Mouse (Mus musculus): ENCODE results near the gene Bicdl1.
A peak's percentile ranks its signal among the peaks of the same experiment; 100 is the strongest.

Bicdl1 gene

GRCm38 (mm10) chr5:115628083-115628482, 103.3 kb downstream of the Bicdl1 start:
- peak in 1 of 2 experiments; percentile 27 for DNase-seq (ENCODE audit: low spot score in 2 of 2)

GRCm38 (mm10) chr5:115626237-115626886, 105.1 kb downstream of the Bicdl1 start:
- peak; percentile 67 to 71 for DNase-seq (ENCODE audit: low spot score in 2 of 2)

- peak in 1 of 2 experiments; percentile 50 for DNase-seq (ENCODE audit: low spot score in 2 of 2)
Observed at GRCm38 (mm10) chr5:115623694-115624440, 107.6 kb downstream of the Bicdl1 start.

- DNase-seq (ENCODE audit: low spot score in 2 of 2), result no peak
Observed at GRCm38 (mm10) chr5:115622686-115623085, 108.7 kb downstream of the Bicdl1 start.

GRCm38 (mm10) chr5:115619690-115620089, 111.7 kb downstream of the Bicdl1 start:
- DNase-seq (ENCODE audit: low spot score in 2 of 2), result no peak

GRCm38 (mm10) chr5:115614948-115615347, 116.5 kb downstream of the Bicdl1 start:
- peak; percentile 60 to 85 for DNase-seq (ENCODE audit: low spot score in 2 of 2)

- no peak for DNase-seq (ENCODE audit: low spot score in 2 of 2)
Observed at GRCm38 (mm10) chr5:115613332-115613731, 118.1 kb downstream of the Bicdl1 start.

- no peak for DNase-seq (ENCODE audit: low spot score in 2 of 2)
Observed at GRCm38 (mm10) chr5:115611566-115611965, 119.9 kb downstream of the Bicdl1 start.

GRCm38 (mm10) chr5:115603561-115603960, 127.9 kb downstream of the Bicdl1 start:
- no peak for DNase-seq (ENCODE audit: low spot score in 2 of 2)
